Mouse (Mus musculus) heart, adult 2 months (tissue): ENCODE results near the gene Ahcyl2. TPM values are rescaled to one million over a fixed set of nuclear protein-coding genes. Genes with fewer than 3 reads are reported as not detected.

Source experiments
- DNase-seq, 2 experiments: peaks; one replicate each; pipeline ENCODE4 v3.0.0; 2021
- H3K27ac ChIP-seq: fragments of 200-600 bp; 2 replicates; pipeline ENCODE4 v1.8.1; 2022
- H3K27me3 ChIP-seq: fragments of 200-500 bp; 2 replicates; pipeline ENCODE4 v1.6.1; 2012; ENCODE audit warnings: mild to moderate bottlenecking, low read length, inconsistent platforms, mixed read lengths; ENCODE audit not compliant: control insufficient read depth, insufficient read depth
- H3K36me3 ChIP-seq: fragments of 200-500 bp; 2 replicates; pipeline ENCODE4 v1.6.1; 2012; ENCODE audit warnings: low read length, inconsistent platforms; ENCODE audit not compliant: control insufficient read depth, insufficient read depth
- H3K4me1 ChIP-seq: fragments of 200-500 bp; 2 replicates; pipeline ENCODE4 v1.6.1; 2011; ENCODE audit warnings: low read length; ENCODE audit not compliant: control insufficient read depth, insufficient read depth
- H3K4me3 ChIP-seq: fragments of 200-600 bp; 2 replicates; pipeline ENCODE4 v1.8.1; 2022
- H3K79me2 ChIP-seq: fragments of 200-500 bp; replicated peaks from 2 replicates; pipeline ENCODE4 v1.6.1; 2012; ENCODE audit warnings: mild to moderate bottlenecking, inconsistent platforms, low read length, moderate library complexity, mixed read lengths; ENCODE audit not compliant: control insufficient read depth, insufficient read depth
- H3K9ac ChIP-seq: fragments of 200-500 bp; 2 replicates; pipeline ENCODE4 v1.6.1; 2012; ENCODE audit warnings: low read depth, mild to moderate bottlenecking, control low read depth, inconsistent platforms, low read length, mixed read lengths
- CTCF ChIP-seq: fragments of 200-600 bp; IDR thresholded peaks from 2 replicates; pipeline ENCODE4 v1.8.1; 2022; ENCODE audit warnings: antibody characterized with exemption, mild to moderate bottlenecking, moderate library complexity
- EP300 ChIP-seq: fragments of 200-500 bp; IDR thresholded peaks from 2 replicates; pipeline ENCODE4 v1.6.1; 2011; ENCODE audit warnings: low read depth, low read length, control low read depth; ENCODE audit not compliant: insufficient read depth
- POLR2A ChIP-seq: fragments of 200-500 bp; IDR thresholded peaks from 2 replicates; pipeline ENCODE4 v1.6.1; 2011; ENCODE audit warnings: mild to moderate bottlenecking, low read depth, low read length, control low read depth; ENCODE audit not compliant: insufficient read depth
- WGBS: fragments of 180-500 bp; shearing (Covaris S2); methylation state at CpG from one replicate; pipeline ENCODE4 v1.1.7; 2018; 5-methylcytosine and 5-hydroxymethylcytosine counted together
- intact Hi-C: fragments of 180-260 bp; cut with DNase I; formaldehyde crosslinking; loops from one replicate; pipeline ENCODE4 v1.15.1; 2025
- polyA plus RNA-seq: library from polyadenylated mRNA; depleted of rRNA; stranded (reverse); fragments of >200 nt; gene quantifications from 2 replicates; pipeline ENCODE4 v1.2.3, GENCODE M21; 2012
- total RNA-seq, 2 experiments: library from RNA; stranded (reverse); gene quantifications; 2 replicates each; pipeline ENCODE4 v1.2.3; 2021

Gene Ahcyl2
- total and polyA plus RNA-seq, 3 experiments = 10.5 to 15.6 (median 14.7) TPM

DNA sequence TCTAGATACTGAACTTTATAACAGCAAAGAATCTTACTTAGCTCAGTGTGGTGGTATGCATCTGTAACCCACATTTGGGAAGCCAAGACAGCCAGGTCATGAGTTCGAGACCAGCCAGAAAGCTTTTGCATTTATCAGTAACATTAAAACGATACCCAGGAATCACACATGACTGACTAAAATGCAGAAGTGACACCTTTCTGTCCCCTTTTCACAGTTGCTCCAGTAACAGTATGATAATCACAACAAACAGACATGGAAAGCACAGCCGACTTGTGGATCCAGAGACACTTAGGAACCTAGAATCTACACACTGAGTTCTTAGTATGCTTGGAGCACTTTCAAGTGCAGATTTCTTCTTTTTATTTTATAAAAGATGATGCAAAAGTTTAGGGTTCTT, 113.0 kb downstream of the Ahcyl2 start:
- Histone ChIP-seq H3K36me3 (peaks cover 6% of the 10 kb centered on the region), H3K4me3 (no peak overlapping the region), H3K27ac (no peak overlapping the region), H3K79me2 (no peaks in the 10 kb centered on the region), H3K9ac (no peak overlapping the region), H3K27me3 (no peaks in the 10 kb centered on the region), H3K4me1 (no peaks in the 10 kb centered on the region; the same call in 1 of the 2 replicates)
- no peak for TF ChIP-seq CTCF
- TF ChIP-seq POLR2A = no peak
- no peak for TF ChIP-seq EP300
- 81% methylated on average over 3 of the region's 3 CpGs for WGBS
- intact Hi-C loops = no loop called here
- no peak for DNase-seq

DNA sequence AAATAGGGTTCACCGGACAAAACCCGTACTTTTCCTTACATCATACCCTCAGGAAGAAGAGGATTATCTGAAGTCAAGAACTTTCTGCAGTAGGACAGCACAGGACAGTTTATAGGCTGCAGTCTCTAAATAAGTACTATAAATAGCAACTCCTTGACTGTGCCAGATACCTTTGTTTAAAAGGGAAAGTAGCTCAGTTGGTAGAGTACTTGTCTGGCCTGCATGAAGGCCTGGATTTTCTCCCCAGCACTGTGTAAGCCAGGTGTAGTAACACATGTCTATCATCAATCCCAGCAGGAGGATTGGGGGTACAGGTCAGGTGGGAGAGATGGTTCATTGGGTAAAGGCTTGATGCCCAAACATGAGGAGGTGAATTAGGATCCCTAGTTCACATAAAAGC, 114.1 kb downstream of the Ahcyl2 start:
- TF ChIP-seq EP300 (no peak), POLR2A (no peak), CTCF (no peak)
- no peak overlapping the region for H3K4me3 ChIP-seq
- intact Hi-C loops = loop anchor here (2.0 kb wide), 1 partner anchor 21 kb away; no protein-coding TSS in a partner anchor
- no peak for DNase-seq
- H3K27me3 ChIP-seq = no peaks in the 10 kb centered on the region
- H3K36me3 ChIP-seq = peaks cover 2% of the 10 kb centered on the region
- peak overlapping the region; percentile 78 for H3K27ac ChIP-seq
- H3K79me2 ChIP-seq = no peaks in the 10 kb centered on the region
- H3K9ac ChIP-seq = no peak overlapping the region
- 40% methylated on average over 2 of the region's 2 CpGs for WGBS
- no peaks in the 10 kb centered on the region; the same call in 1 of the 2 replicates for H3K4me1 ChIP-seq

DNA sequence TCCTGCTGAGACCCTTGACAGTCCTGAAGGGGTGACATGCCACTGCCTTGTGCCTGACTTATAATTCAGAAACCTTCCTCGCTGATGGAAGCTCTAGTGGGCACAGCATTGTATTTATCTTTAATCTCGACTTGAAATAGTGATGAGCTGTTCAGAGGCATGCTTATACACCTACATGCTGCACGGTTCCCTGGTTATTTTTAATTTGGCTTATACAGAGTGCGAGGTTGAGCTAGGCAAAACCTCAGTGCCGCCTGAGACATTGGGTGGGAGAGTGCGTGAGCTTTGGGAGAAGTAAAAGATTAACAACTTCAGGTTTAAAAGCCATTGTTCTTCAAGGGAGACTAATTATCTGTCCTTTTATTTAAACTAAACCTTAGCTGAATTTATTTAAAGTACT, 115.1 kb downstream of the Ahcyl2 start:
- no peak overlapping the region for H3K4me3 ChIP-seq
- 64% methylated on average over 6 of the region's 6 CpGs for WGBS
- peaks cover 2% of the 10 kb centered on the region for H3K36me3 ChIP-seq
- intact Hi-C loops = loop anchor here (2.0 kb wide), 1 partner anchor 20 kb away; no protein-coding TSS in a partner anchor
- no peak overlapping the region for H3K9ac ChIP-seq
- H3K27me3 ChIP-seq = no peaks in the 10 kb centered on the region
- no peaks in the 10 kb centered on the region for H3K79me2 ChIP-seq
- no peak for DNase-seq
- TF ChIP-seq POLR2A (no peak), CTCF (no peak), EP300 (no peak)
- H3K27ac ChIP-seq = no peak overlapping the region; the same call in 1 of the 2 replicates
- no peaks in the 10 kb centered on the region; the same call in 1 of the 2 replicates for H3K4me1 ChIP-seq

DNA sequence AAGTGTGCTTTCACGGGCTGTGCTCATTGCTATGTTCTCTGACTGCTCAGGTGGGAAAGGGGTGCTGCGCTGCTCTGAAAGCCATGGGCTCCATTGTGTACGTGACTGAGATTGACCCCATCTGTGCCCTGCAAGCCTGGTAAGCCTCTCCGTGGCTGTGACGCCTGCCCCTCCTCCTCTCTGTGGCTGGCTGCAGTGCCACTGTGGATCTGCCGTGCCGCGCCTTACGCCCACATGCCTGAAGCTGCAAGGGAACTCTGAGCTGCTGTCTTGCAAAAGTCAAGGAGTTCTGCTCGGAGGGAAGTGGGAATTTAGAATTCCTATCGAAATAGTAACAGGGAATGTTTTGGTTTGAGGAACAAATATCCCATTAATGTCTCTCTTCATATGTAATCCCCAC, 123.3 kb downstream of the Ahcyl2 start:
- no peaks in the 10 kb centered on the region for H3K27me3 ChIP-seq
- no peaks in the 10 kb centered on the region for H3K79me2 ChIP-seq
- intact Hi-C loops = no loop called here
- no peak for DNase-seq
- H3K36me3 ChIP-seq = no peaks in the 10 kb centered on the region
- TF ChIP-seq POLR2A (no peak), EP300 (no peak), CTCF (no peak)
- H3K9ac ChIP-seq = no peak overlapping the region
- H3K4me3 ChIP-seq = no peak overlapping the region
- H3K4me1 ChIP-seq = no peaks in the 10 kb centered on the region
- H3K27ac ChIP-seq = no peak overlapping the region
- WGBS = 77% methylated on average over 11 of the region's 11 CpGs

DNA sequence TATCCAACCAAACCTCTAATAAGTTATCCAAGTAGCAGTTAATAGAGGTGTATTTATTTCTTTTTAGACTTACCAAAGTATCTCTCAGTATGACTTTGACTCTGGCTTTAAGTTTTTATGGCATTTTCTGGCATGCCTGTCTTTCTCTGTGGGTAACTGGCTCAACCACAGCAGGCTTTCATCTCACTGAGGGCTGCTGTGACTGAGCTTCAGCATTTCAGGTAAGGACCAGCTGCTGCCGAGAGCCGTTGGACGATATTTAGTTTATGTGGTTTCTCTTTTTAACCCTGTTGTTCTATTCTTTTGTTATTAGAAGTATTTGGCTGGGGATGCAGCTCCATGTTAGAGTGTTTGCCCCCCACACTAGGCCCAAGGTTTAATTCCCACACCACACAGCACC, 129.2 kb downstream of the Ahcyl2 start:
- WGBS = 95% methylated on average over 3 of the region's 3 CpGs
- no peak overlapping the region for H3K27ac ChIP-seq

DNA sequence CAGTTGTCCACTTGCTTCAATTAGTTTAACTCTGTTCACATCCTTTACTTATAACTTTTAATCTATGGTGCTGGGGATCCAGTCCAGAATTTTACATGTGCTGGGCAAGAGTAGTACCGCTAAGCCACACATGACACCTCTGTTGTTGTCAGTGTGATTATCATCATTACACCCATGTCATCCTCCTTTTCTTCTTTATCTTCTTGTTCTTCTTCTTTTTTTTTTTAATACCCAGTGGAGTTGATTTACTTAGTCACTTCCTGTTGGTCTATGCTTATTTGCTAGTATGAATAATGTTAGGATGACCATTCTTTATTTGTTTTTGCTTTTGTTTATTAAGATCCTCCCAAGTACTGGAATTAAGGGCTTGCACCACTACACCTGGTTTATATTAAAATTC, 133.6 kb downstream of the Ahcyl2 start:
- Histone ChIP-seq H3K9ac (no peak overlapping the region), H3K4me3 (no peak overlapping the region), H3K27me3 (no peaks in the 10 kb centered on the region), H3K4me1 (peaks cover 5% of the 10 kb centered on the region), H3K36me3 (0 out of 2 replicates have a peak, but pooled peaks cover 4% of the 10 kb centered on the region), H3K79me2 (no peaks in the 10 kb centered on the region), H3K27ac (no peak overlapping the region)
- WGBS = 96% methylated on average over 1 of the region's 1 CpGs
- no peak for DNase-seq
- intact Hi-C loops = no loop called here
- no peak for TF ChIP-seq CTCF
- no peak for TF ChIP-seq EP300
- TF ChIP-seq POLR2A = no peak

More for the DNA sequence above, 129.2 kb downstream of the Ahcyl2 start:
- Histone ChIP-seq H3K9ac (no peak overlapping the region), H3K79me2 (no peaks in the 10 kb centered on the region), H3K4me1 (no peaks in the 10 kb centered on the region), H3K27me3 (no peaks in the 10 kb centered on the region), H3K36me3 (no peaks in the 10 kb centered on the region), H3K4me3 (no peak overlapping the region)
- TF ChIP-seq POLR2A (no peak), EP300 (no peak), CTCF (no peak)
- intact Hi-C loops = no loop called here
- no peak for DNase-seq

DNA sequence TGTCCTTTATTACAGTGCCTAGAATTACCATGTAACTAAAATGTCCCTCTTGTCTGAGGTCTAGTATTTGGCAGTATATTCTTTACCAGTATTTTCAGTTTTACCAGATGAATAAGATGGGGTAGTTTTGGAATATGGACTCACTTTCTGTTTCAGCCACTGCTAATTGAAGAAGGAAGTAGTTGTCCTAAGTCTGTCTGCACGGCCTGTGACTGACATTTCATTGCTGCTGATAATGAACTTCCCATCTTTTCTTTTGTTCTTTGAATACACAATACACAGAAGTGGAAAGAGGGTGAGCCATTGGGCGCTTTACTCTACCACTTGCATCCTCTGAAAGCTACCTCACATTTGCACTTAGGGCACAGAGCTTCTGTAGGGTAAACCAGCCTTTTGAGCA, 134.4 kb downstream of the Ahcyl2 start:
- Histone ChIP-seq H3K27ac (no peak overlapping the region), H3K4me3 (no peak overlapping the region), H3K36me3 (0 out of 2 replicates have a peak, but pooled peaks cover 4% of the 10 kb centered on the region), H3K9ac (no peak overlapping the region), H3K79me2 (no peaks in the 10 kb centered on the region), H3K4me1 (peaks cover 5% of the 10 kb centered on the region), H3K27me3 (no peaks in the 10 kb centered on the region)
- WGBS = 45% methylated on average over 2 of the region's 2 CpGs
- TF ChIP-seq POLR2A (no peak), EP300 (no peak)
- intact Hi-C loops = loop anchor here (2.0 kb wide), 1 partner anchor 19 kb away; no protein-coding TSS in a partner anchor
- DNase-seq = no peak
